Mouse (Mus musculus) hindbrain, embryonic 11.5 days (tissue): ENCODE results near the gene Ddx58. TPM values are rescaled to one million over a fixed set of nuclear protein-coding genes. Genes with fewer than 3 reads are reported as not detected.

Source experiments
- ATAC-seq: fragments of 200-750 bp; cut with Nextera tagmentation; 2 replicates; pipeline ENCODE4 v1.8.0; 2017; ENCODE audit warnings: mild to moderate bottlenecking, moderate TSS enrichment, moderate library complexity; ENCODE audit not compliant: low FRiP score
- DNase-seq: peaks from one replicate; pipeline ENCODE4 v3.0.0-alpha.2; 2015; ENCODE audit warnings: low spot score
- H3K27ac ChIP-seq: fragments of 300-500 bp; sonication (generic); 2 replicates; pipeline ENCODE4 v1.5.1; 2014; ENCODE audit warnings: mild to moderate bottlenecking, low read depth, low read length
- H3K27me3 ChIP-seq: fragments of 300-500 bp; sonication (generic); 2 replicates; pipeline ENCODE4 v1.6.1; 2014; ENCODE audit warnings: mild to moderate bottlenecking, low read length, moderate library complexity, mixed read lengths; ENCODE audit not compliant: control insufficient read depth, insufficient read depth
- H3K36me3 ChIP-seq: fragments of 300-500 bp; sonication (generic); 2 replicates; pipeline ENCODE4 v1.6.1; 2014; ENCODE audit warnings: mild to moderate bottlenecking, low read length, moderate library complexity, mixed read lengths; ENCODE audit not compliant: control insufficient read depth, insufficient read depth
- H3K4me1 ChIP-seq: fragments of 300-500 bp; sonication (generic); replicated peaks from 2 replicates; pipeline ENCODE4 v1.6.1; 2014; ENCODE audit warnings: low read length, mixed read lengths; ENCODE audit not compliant: control insufficient read depth, insufficient read depth
- H3K4me2 ChIP-seq: fragments of 300-500 bp; sonication (generic); replicated peaks from 2 replicates; pipeline ENCODE4 v1.6.1; 2014; ENCODE audit warnings: mild to moderate bottlenecking, low read depth, low read length
- H3K4me3 ChIP-seq: fragments of 300-500 bp; sonication (generic); 2 replicates; pipeline ENCODE4 v1.5.1; 2014; ENCODE audit warnings: low read depth, low read length
- H3K9ac ChIP-seq: fragments of 300-500 bp; sonication (generic); 2 replicates; pipeline ENCODE4 v1.6.1; 2014; ENCODE audit warnings: low read depth, low read length
- H3K9me3 ChIP-seq: fragments of 300-500 bp; sonication (generic); 2 replicates; pipeline ENCODE4 v1.6.1; 2016; ENCODE audit warnings: low read length; ENCODE audit not compliant: control insufficient read depth
- WGBS: fragments of 180-500 bp; shearing (Covaris S2); extraction: QIAGEN DNeasy Blood & Tissue Kit; methylation state at CpG from one replicate; pipeline ENCODE4 v1.1.7; 2014; 5-methylcytosine and 5-hydroxymethylcytosine counted together
- polyA plus RNA-seq: library from polyadenylated mRNA; unstranded; fragments of >200 nt; fragmentation: Nextera tagmentation; extraction: Ambion mirVana; gene quantifications from 2 replicates; pipeline ENCODE4 v1.2.1, GENCODE M21; 2014

The Ddx58 gene
- 3.3 and 5.7 TPM in 2 replicates for polyA plus RNA-seq

DNA sequence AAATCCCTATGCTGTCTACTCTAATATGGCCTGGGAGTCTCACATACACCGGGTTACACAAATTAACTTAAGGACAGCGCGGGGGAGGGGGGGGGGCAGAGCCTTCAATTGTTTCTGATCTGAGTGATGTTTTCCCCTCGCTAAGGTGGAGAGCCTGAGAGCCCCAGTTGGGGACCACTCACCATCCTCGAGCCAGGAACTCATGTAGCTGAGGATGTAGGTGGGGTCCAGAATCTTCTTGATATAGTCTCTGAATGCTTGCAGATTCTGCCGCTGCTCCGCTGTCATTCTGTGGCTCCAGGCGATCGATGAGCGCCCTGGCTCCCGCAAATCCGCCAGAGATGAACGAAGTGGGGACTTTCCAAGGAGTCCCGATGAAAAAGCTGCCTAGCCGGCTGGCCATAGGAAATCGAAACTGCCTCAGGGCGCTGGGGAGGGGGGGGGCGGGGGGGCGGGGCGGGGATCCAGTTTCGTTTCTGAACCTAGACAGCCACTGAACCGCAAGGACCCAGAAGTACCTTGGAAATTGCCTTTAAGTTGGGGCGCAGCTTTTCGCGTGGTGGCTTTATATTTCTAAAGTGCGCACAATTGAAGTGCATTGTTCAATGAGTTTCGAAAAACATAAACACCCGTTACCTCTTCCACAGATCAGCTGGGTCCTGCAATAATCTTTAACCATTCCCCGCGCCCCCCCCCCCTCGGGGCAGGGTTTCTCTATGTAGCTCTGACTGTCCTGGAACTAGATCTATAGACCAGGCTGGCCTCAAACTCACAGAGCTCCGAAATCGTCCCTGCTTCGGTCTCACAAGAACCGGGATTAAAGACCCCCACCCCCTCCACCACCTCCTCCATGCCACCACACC is at the start of gene Ddx58:
TSS of gene Ddx58 (minus strand) at position 420 of the 863 bp plus-strand sequence.
- DNase-seq (peak; percentile 56), ATAC-seq (peak; percentile 69)
- H3K4me1 ChIP-seq: no peaks in the 10 kb centered on the region
- H3K4me3 ChIP-seq: peak within 1 kb of the TSS; percentile 46
- H3K9me3 ChIP-seq: no peaks in the 10 kb centered on the region
- peak within 1 kb of the TSS; percentile 78 for H3K4me2 ChIP-seq
- H3K27ac ChIP-seq: no peak within 1 kb of the TSS
- no peaks in the 10 kb centered on the region for H3K27me3 ChIP-seq
- no peaks in the 10 kb centered on the region for H3K36me3 ChIP-seq
- peak within 1 kb of the TSS; percentile 47; the same call in 1 of the 2 replicates for H3K9ac ChIP-seq
- 5% methylated on average over 35 of the region's 35 CpGs for WGBS

DNA sequence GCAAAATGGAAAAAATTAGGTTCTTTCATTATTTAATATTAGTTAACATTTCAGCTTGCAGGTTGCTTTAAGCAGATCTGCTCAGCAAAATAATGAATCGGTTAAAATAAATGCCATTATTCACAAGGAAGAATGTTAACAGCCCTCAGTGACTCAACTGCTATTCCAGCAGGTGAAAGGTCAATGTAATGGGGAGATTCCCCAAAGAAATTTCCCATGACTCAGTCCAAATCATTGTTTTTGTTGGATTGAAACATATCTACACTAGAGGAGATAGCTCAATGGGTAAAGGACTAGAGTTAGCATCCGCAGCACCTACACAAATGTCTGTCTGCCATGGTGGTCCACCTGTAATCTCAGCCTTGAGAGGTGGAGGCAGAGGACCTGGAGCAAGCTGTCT is 49.4 kb upstream of the Ddx58 start:
- 85% methylated on average over 2 of the region's 2 CpGs for WGBS
- no peaks in the 10 kb centered on the region for H3K27me3 ChIP-seq
- no peaks in the 10 kb centered on the region for H3K9me3 ChIP-seq
- DNase-seq (no peak), ATAC-seq (no peak)
- no peak overlapping the region for H3K4me3 ChIP-seq
- H3K27ac ChIP-seq: no peak overlapping the region
- no peaks in the 10 kb centered on the region for H3K4me1 ChIP-seq
- H3K9ac ChIP-seq: no peak overlapping the region
- no peak overlapping the region for H3K4me2 ChIP-seq
- no peaks in the 10 kb centered on the region for H3K36me3 ChIP-seq

DNA sequence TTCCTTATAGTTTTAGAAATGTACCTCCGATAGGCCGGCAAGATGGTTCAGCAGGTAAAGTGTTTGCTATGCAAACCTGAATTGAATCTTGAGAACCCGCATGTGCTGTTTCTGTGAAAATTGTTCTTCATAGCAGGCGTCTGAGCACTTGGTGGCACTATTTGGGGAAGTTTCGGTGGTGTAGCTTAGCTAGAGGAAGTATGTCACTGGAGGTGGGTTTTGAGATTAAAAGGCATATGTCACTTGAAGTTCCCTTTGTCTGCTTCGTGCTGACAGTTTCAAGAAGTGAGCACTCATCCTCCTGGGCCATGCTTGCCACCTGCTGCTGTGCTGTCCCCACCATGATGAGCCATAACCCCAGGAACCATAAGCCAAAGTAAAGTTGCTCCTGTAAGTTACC is 47.8 kb upstream of the Ddx58 start:
- H3K27ac ChIP-seq: no peak overlapping the region
- H3K9ac ChIP-seq: no peak overlapping the region
- DNase-seq: no peak
- no peaks in the 10 kb centered on the region for H3K27me3 ChIP-seq
- no peak overlapping the region for H3K4me2 ChIP-seq
- ATAC-seq: no peak
- no peaks in the 10 kb centered on the region for H3K9me3 ChIP-seq
- no peak overlapping the region for H3K4me3 ChIP-seq
- WGBS: 79% methylated on average over 6 of the region's 6 CpGs
- no peaks in the 10 kb centered on the region for H3K4me1 ChIP-seq
- no peaks in the 10 kb centered on the region for H3K36me3 ChIP-seq

DNA sequence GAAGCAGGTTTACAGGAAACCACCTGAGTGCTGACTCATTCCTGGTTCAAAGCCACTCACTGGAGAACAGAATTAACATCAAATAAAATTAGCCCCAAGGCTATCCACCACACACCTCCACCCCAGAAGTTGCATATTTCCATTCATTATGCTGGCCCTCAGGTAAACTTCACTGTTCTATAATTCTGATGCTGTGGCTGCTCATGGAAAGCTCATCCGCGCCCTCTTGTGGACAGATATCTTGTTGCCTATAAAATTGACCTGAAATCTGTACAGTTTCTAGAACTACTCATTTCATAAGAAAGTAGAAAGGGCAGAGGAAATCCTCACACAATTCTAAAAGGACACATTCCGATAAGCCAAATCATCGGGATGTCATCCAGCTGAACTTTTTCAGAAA is 46.0 kb upstream of the Ddx58 start:
- peak; percentile 76 for DNase-seq
- no peak for ATAC-seq
- no peaks in the 10 kb centered on the region for H3K36me3 ChIP-seq
- no peak overlapping the region for H3K4me2 ChIP-seq
- H3K4me1 ChIP-seq: no peaks in the 10 kb centered on the region
- 24% methylated on average over 4 of the region's 4 CpGs for WGBS
- no peak overlapping the region for H3K27ac ChIP-seq
- H3K9ac ChIP-seq: no peak overlapping the region
- H3K4me3 ChIP-seq: no peak overlapping the region
- H3K27me3 ChIP-seq: no peaks in the 10 kb centered on the region
- H3K9me3 ChIP-seq: no peaks in the 10 kb centered on the region

DNA sequence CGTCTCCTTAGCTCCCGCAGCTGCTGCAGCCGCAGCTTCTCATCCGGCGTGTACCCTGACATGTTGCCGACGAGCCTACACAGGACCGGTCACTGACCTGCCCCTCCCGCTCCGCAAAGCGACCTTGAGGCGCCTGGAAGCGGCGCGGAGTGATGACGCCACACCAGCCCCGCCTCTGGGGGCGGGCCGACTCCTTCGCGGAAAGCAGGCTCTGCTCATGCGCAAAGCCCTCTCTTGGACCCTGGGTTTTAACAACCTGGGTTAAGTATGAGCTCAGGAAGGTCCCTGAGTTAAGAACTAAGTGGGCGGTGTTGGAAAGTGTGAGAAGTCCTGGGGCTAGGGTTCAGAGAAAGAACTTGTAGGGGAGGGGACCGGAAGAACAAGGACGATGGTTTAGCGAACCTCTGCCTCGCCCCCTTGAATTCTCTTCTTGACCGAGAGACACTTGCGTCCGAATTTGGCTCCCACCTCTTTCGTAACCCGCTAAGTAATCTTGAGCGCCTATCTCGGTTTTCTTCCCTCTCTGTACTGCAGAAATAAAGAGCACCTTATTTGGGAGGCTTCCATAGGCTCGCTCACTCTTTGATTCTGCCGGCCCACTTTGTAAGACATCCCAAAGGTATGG is 39.8 kb upstream of the Ddx58 start, which contains the start of gene Ndufb6:
TSS of gene Ndufb6 (minus strand) at position 146 of the 625 bp plus-strand sequence.
- peak within 1 kb of the TSS; percentile 86 for H3K9ac ChIP-seq
- no peaks in the 10 kb centered on the region for H3K36me3 ChIP-seq
- H3K4me1 ChIP-seq: peaks cover 2% of the 10 kb centered on the region; the same call in 1 of the 2 replicates
- under 1% methylated on average over 36 of the region's 36 CpGs for WGBS
- no peaks in the 10 kb centered on the region for H3K27me3 ChIP-seq
- ATAC-seq: peak; percentile 97
- peak within 1 kb of the TSS; percentile 90 for H3K4me2 ChIP-seq
- H3K4me3 ChIP-seq: peak within 1 kb of the TSS; percentile 96
- no peak within 1 kb of the TSS for H3K27ac ChIP-seq
- H3K9me3 ChIP-seq: no peaks in the 10 kb centered on the region
- DNase-seq: peak; percentile 99

DNA sequence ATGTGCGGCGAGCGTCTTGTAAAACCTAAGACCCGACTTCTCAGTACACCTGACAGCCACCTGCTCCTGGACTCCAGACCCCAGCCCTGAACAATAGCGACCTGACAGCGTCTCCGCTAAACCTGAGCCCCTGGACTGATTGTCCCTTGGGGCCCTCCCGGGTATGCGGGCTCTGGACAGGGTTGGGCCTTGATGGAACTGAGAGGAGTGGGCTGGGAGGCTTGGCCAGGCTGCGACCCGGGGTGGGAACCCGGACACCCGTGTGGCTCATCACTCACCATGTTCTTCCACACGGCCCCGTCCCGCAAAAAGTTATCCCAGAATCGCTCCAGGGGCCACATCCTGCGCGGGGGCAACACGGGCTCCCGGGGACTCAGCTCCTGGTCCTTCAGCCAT is 39.2 kb upstream of the Ddx58 start:
- H3K4me2 ChIP-seq: peak overlapping the region; percentile 90
- H3K27ac ChIP-seq: no peak overlapping the region
- peak overlapping the region; percentile 86 for H3K9ac ChIP-seq
- no peaks in the 10 kb centered on the region for H3K9me3 ChIP-seq
- H3K27me3 ChIP-seq: no peaks in the 10 kb centered on the region
- H3K4me1 ChIP-seq: peaks cover 2% of the 10 kb centered on the region; the same call in 1 of the 2 replicates
- no peak for DNase-seq
- WGBS: under 1% methylated on average over 21 of the region's 21 CpGs
- H3K36me3 ChIP-seq: no peaks in the 10 kb centered on the region
- ATAC-seq: peak; percentile 80
- peak overlapping the region; percentile 96 for H3K4me3 ChIP-seq

DNA sequence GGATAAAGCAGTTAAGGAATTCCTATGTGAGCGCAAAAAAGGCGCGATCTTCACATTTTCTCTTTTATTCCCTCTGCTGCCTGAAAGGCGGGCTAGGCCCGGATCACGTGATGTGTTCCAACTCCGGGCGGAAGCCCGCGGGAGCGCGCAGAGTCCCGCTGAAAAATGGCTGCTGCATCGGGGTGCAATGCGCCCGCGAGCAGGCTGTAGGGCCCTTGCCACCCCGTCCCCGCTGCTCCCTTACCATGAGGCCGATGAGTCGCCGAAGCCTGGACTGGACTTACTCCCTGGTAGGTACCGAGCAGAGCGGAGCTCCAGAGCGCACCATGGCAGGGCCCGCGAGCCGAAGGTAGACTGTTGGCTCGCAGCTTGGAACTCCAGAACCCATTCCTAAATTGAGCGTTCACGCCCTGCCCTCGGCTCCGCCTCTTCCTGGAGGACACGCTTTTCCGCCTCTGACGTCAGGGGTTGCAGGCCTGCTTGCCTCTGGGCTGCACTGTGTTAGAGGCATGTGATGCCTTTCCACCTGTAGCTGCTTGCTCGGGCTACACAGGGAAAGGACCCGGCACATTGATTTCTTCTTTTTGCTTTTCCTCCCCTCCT is 29.9 kb upstream of the Ddx58 start, which contains the start of the genes Smim27 and Topors:
TSS of gene Smim27 (plus strand) at position 150 of the 603 bp plus-strand sequence.
TSS of gene Topors (minus strand) at position 421 of the 603 bp plus-strand sequence.
- H3K27ac ChIP-seq: peak within 1 kb of the TSS; percentile 88
- peak within 1 kb of the TSS; percentile 86 for H3K9ac ChIP-seq
- H3K9me3 ChIP-seq: no peaks in the 10 kb centered on the region
- no peaks in the 10 kb centered on the region for H3K4me1 ChIP-seq
- under 1% methylated on average over 38 of the region's 38 CpGs for WGBS
- ATAC-seq (peak; percentile 95), DNase-seq (peak; percentile 96)
- peak within 1 kb of the TSS; percentile 81 for H3K4me3 ChIP-seq
- no peaks in the 10 kb centered on the region; the same call in 1 of the 2 replicates for H3K36me3 ChIP-seq
- H3K4me2 ChIP-seq: peak within 1 kb of the TSS; percentile 68
- no peaks in the 10 kb centered on the region for H3K27me3 ChIP-seq

DNA sequence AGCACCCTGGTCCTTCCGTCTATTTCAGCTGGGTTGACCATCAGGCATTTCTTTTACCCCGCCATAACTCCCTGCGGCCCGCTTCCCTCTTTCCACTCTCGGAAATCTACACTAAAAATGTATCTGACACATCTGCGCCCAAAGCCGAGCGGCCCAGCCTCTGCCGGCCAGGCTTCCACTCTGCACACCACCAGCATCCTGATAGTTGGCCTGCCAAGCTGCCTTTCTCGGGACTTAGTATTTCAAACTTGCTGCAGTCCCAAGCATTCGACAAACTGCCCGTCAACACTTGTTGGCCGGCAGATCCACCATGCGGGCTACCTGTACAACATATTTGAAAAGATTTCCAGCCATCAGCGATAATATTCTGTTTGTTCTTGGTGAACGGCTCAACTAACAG is 29.2 kb upstream of the Ddx58 start:
- Histone ChIP-seq H3K36me3 (no peaks in the 10 kb centered on the region; the same call in 1 of the 2 replicates), H3K9ac (peak overlapping the region; percentile 86), H3K4me3 (peak overlapping the region; percentile 81), H3K4me1 (no peaks in the 10 kb centered on the region), H3K9me3 (no peaks in the 10 kb centered on the region), H3K27me3 (no peaks in the 10 kb centered on the region), H3K4me2 (peak overlapping the region; percentile 68), H3K27ac (peak overlapping the region; percentile 88)
- DNase-seq (no peak), ATAC-seq (peak; percentile 12)
- WGBS: under 1% methylated on average over 16 of the region's 16 CpGs
